Mouse (Mus musculus) kidney, adult 8-10 months (tissue): ENCODE data around the gene Gm14496.
"Not testable (repeated sequence)": the region's sequence is repeated elsewhere in the genome, so short reads cannot be mapped to it uniquely, and the experiment has no call there.

Source experiments
- DNase-seq, 2 experiments: peaks; one replicate each; pipeline ENCODE4 v3.0.0; 2022

The Gm14496 gene

GRCm38 (mm10) chr2:181990829-181991228 is at the start of gene Gm14496:
Gene Gm14496 (plus strand): TSS chr2:181991129.
- DNase-seq, result no peak

DNA sequence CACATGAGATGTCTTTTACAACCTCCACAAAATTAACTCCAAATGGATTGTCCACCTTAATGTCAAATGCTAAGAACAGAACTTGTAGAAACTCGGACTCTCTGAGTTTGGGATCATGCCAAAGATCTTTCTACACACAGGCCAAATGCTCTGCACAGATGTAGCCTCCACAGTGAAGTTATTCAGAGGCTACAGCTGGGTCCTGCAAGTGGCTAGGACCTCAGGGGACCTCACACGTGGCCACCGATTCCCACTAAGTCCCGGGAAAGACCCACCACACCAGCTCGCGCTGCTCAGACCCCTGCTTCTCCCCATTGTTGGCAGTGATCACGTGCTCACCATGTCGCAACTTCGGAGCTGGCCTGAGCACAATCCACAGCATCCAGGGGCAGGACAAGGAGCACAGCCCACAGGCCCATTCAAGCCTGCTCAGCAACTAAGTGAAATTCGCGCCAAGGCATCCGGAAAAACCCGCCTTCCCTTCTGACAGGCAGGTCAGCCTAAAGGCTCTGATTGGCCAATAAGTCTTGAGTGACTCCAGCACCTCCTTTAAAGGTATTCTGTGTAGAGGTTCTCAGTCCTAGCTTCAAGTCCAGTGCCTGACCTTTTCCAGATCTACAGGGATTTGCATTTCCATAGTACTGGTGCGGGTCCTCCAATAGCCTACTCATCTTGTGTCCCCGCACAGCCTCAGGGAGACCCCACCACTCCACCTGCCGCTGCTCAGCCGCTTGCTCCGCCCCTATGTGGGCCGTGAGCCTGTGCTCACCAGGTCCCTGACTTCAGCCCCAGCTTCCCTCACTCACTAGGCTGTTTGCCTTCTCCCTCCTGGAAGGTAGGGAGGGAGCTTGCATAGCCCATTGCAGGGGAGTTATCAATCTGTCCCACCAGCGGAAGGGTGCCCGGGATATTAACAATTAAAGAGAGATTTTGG is 37.9 kb upstream of the Gm14496 start:
- not testable (repeated sequence) for DNase-seq

GRCm38 (mm10) chr2:181968395-181968794 is 22.5 kb upstream of the Gm14496 start:
- DNase-seq, result no peak

GRCm38 (mm10) chr2:181969187-181969586 is 21.7 kb upstream of the Gm14496 start:
- no peak for DNase-seq

DNA sequence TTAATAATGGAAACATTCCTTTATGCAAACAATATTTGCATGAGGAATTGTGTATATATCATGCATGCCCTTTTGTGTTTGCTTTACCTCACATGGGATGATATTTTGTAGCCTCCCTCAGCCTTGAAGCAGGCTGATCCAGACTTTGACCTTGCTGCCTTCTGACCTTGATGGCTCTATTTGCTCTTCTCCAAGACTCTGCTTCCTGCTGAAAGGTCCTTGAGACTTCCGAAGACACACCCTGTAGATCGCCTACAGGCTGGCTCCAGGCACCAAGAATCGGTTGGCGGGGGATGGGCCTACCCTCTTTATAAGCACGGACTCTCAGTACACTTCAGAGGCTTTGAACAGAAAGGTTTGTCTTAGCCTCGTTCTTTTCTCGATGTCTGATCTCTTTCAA is 9.0 kb upstream of the Gm14496 start:
- not testable (repeated sequence) for DNase-seq
